Mouse (Mus musculus): ENCODE results near the gene Pcsk4.

DNA sequence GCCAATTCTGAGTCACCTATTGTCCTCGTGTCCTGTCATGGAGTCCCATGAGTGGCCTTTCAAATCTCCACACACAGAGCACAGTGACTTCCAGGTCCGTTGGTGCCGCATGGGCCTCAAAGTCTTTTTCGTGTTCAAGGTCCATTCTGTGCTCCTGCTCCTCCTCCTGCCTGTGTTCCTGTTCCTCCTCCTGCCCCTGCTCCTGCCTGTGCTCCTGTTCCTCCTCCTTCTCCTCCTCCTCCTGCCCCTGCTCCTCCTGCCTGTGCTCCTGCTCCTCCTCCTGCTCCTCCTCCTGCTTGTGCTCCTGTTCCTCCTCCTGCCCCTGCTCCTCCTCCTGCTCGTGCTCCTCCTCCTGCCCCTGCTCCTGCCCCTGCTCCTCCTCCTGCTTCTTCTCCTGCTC is 38.7 kb upstream of the Pcsk4 start:
- TF ChIP-seq GATA1 (IDR thresholded peaks at IDR 0.05; ENCODE audit: low read length): no peak
- no peak for TF ChIP-seq TAL1 (IDR thresholded peaks at IDR 0.05; ENCODE audit: low read length)

Data from erythroblast, embryonic 14.5 days (primary cell).